Mouse (Mus musculus) retina, postnatal 1 day (tissue): ENCODE measurements around the gene Il17re.
A peak's percentile ranks its signal among the peaks of the same experiment; 100 is the strongest.

ENCODE experiments used
- DNase-seq: peaks from one replicate; pipeline ENCODE4 v3.0.0-alpha.2; 2012

Il17re gene

DNA sequence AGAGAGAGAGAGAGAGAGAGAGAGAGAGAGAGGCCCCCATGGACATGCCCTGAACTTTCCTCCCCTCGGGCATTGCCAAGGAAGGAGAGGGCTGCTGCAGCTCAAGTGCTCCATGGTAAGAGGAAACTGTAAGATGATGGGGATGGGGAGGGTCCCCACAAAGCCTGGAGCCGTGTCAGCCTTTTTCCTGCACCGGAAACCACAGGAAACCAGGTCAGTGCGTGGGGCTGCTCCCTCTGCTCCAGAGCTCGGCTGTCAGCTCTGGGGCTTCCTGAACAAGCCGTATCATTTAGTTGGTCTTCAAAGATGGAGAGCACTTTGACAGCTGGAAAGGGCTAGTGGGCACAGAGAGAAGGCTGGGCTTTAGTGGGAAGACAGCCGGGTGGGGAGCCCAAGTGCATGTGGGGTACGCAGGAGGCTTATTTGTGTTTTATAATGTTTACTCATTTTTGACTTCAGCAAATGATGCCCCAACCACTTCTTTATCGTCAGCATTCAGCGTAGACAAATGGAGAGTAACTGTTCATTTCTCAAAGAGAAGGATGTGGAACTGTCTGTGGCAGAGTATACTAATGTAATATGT, at the start of gene Il17re:
Gene Il17re, plus strand, starts transcription at position 533 of the 583 bp plus-strand sequence.
- no peak for DNase-seq

DNA sequence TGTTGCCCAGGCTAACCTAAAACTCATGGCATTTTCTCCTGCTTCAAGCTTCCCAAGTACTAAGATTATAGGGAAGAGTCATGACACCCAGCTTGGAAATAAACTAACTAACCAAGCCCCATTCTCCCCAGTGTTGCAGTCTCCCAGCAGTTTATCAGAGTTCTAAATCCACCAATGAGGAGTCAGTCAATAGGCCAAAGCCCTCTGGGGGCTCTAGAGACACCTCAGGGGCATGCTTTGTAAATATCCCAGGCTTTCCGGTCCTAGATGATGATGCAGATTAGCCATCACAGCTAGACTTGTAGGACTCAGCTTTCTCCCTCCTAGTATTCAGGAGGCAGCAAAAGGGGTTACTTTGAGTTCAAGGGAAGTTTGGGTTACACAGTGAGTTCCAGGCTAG, 48.3 kb upstream of the Il17re start:
- no peak for DNase-seq

DNA sequence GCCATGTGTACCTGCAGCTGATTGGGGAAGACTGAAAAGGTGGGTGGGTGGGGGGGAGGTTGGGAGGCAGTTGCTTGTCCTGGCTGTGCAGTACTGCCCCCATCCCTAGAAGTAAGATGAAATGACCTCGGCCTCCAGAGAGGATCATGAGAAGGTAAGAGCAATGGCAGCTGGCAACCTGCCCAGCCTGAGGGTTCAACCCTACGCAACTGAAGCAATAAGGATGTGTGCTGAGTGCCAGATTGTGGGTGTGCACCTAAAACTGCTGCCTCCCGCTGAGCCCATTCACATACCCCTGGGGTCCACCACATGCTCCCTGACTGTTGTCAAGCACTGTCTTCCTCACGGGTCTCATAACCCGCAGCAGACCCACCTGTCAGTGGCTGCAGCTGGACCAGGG, 41.9 kb upstream of the Il17re start:
- DNase-seq, result no peak

DNA sequence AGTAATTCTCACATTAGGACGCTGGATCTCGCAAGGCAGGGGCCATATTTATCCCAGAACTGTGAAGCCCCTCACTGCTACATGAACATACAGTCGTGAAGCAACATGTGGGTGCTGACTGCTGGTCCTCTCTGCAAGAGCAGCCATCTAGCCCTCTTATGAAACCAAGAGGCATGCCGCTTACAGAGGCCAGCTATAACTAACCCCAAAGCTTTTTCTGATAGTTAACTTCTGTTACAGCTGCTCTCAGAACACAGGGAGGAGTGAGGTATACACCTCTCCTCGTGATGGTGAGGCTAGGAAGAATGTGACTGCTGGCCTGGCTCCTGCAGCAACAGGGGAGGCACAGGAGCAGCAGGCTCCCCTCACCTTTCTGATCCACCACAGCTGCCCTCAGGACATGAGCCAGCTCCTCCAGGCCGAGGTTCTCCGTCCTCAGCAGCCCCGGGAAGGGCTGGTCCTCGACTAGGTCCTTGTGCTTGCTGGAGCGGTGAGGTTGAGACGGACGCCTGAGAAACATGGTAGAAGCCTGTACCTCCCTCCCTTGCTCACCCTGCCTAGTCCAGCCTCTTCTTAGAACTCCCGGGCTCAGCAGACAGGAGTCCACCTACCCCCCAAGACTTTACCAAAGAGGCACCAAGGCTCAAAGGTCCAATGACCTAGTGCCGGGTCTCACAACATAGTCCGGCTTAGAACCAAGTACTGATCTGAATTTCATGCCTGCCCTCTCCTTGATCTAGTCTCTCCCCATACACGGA, 39.7 kb upstream of the Il17re start:
- DNase-seq, result no peak

DNA sequence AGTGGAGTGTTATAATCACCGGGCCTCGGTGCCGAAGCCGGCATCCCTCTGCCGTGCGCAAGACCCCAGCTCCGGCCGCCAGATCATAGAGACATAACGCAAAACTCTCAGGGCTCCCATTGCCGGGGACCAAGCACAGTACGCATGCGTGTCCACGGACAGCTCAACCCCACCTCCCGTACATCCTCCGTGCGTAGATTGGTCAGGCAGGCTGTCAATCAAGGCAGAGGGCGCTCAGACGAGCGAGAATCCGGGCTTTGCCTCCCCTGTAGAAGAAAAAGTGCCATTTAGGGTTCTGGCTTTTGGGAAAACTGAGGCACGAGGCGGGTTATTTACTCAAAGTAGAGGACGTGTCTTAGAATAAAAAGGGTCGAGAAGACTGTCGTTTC, 39.1 kb upstream of the Il17re start, which contains the start of gene Rpusd3:
Gene Rpusd3, minus strand, starts transcription at position 142 of the 389 bp plus-strand sequence.
- peak; percentile 99 for DNase-seq

DNA sequence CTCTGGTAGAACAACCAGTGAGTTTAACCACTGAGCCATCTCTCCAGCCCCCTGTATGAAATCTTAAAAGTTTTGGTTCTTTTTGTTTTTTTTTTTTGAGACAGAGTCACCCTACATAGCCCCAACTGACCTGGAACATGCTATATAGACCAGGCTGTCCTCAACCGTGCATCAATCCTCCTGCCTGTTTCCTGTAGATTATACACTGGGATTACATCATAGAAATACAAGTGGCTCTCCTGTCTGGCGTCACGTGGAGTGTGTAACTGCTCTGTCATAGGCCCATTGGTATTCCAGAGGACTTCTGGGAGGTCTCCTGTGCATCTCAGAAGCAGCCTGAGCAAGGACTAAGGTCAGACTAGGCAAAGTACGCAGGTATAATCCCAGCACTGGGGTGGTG, 35.3 kb upstream of the Il17re start:
- DNase-seq, result no peak

DNA sequence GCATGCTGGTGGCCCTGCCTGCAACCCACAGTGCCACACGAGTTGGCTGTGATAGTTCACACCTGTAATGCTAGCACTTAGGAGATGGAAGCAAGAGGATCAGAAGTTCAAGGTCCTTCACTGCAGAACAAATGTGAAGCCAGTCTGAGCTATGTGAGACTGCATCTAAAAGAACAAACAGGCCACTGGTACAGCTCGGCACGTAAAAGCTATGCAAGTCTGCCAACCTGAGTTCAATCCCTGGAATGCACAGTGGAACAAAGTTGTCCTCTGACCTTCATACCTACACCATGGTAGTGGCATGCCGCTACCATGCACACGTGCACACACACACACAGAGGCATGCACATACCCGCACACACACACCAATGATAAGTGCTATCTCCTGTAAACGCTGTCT, 34.1 kb upstream of the Il17re start:
- no peak for DNase-seq

DNA sequence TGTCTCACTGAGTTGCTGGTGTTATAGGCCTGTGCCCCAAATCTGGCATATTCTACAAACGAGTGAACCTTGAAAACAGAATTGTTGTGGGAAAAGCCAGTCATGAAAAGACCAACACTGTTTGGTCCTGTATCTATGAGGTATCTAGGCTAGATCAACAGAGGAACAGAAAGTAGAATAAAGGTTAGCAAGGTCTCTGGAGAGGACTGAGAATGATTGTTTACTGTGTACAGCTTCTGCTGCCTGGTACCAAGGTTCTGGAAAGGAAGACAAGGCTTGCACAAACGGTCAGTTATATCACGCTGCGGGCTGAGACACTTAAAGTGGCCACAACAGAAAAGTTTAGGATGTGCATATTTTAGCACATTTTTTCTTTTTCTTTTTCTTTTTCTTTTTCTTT, 31.6 kb upstream of the Il17re start:
- DNase-seq, result no peak

DNA sequence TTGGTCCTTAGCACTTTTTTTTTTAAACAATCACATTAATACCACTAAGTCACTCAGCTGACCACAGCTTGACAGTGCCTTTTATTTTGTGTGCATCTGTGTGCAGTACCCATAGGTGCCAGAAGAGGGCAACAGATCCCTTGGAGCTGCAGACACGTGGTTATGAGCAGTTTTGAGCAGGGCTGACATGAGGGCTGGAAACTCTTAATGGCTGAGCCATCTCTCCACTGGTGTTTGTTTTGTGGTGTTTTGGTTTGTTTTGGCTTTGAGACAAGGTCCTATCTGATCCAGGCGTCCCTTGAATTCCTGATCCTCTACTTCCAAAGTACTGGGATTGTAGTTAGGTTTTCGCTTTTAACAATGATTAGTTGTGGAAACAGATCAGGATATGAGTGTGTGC, 30.9 kb upstream of the Il17re start:
- peak; percentile 74 for DNase-seq

DNA sequence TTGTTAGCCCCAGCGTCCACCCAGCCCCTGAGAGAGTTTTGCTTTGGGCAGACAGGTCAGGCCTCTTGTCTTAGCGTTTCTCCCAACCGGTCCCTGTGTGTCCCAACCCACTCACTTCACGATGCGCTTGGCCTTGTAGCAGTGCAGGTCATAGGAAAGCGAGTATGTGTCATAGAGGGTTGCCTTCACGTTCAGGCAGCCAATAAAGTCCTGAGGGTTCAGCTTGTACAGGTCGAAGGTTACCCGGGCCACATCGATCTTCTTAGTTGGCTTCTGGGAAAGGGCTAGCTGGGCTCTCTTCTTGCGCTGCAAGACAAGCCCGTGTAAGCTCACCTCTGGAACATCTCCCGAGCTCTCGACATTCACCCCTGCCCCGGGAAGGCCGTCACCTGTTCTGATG, 30.3 kb upstream of the Il17re start:
- DNase-seq, result no peak

DNA sequence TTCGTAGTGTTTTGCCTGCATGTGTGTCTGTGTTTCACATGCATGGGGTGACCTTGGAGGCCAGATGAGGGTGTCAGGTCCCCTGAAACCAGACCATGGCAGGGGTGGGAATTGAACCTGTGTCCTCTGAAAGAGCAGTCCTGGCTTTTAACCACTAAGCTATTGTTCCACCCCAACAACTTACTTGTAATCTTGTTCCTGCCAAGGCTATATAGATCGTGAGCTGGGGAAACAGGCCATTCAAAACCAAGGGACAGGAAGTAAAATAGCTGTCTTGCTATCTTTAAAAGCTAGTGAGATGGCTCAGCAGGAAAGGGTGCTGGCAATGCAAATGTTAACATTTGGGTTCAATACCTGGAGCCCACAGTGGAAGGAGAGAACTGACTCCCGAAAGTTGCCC, 28.3 kb upstream of the Il17re start:
- no peak for DNase-seq

DNA sequence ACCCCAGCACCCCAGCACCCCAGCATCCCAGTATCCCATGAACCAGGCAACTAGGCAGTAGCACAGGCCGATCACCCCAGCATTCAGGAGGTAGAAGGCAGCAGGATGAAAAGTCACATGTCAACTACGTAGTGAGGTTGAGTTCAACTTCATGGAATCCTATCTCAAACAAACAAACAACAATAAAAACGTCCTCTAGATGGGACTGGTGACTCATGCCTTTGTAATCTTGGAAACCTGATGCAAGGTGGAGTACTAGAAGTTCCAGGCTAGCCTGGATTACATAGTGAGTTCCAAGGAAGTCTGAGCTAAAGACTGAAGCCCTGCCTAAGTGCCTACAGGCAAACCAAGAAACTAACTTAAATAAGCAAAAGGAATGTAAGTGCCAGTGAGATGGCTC, 27.4 kb upstream of the Il17re start:
- no peak for DNase-seq

DNA sequence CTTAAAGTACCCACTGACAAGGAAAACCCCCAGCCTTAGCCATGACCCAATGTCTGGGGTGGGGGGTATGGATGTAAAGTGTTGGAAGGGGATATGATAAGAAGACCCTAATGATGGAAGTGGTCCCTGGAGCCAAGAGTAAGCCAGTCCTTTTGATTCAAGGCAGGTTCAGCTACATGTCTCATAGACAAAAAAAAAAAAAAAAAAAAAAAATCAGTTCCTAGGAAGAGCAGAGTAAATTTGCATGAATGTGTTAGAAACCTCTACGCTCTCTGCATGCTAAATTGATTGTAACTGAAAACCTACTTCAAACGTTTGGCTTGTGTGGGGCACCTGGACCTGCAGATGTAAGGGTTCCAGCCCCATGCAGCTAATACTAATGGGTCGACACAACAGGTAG, 26.5 kb upstream of the Il17re start:
- DNase-seq, result no peak

DNA sequence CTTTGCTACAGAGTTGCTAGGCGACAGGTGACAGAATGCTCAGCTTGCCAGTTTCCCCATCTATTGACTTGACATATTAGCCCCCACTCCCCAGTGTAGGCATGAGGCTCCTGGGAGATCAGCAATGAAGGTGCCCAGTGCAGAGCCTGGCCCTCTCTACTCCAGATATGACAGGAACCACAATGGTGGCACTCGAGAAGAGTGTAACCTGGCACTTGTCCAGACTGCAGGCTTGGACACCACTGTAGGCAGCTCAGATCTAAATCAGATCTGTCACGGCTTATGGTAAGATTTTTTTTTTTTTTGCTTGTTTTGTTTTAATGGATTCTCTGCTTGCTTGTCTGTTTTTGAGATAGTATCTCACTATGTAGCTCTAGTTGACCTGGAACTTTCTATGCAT, 24.6 kb upstream of the Il17re start:
- no peak for DNase-seq

DNA sequence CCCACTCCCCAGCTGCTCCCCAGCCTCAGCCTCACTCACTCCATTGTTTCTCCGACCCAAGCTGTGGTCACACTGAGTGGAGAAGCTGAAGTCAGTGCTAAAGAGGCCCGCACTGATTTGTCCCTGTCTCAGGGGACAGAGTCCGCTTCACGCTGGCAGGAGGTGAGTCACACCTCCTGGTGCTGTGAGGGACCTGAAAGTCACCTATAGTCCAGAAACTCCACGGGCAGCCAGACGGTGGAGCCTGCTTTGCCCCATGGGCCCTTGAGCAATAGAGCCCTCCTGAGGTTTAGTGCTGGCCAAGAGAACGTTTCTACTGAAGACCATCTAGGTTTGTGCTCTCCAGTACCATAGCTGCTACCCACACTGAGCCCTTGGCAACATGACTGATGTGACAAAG, 23.6 kb upstream of the Il17re start:
- no peak for DNase-seq

DNA sequence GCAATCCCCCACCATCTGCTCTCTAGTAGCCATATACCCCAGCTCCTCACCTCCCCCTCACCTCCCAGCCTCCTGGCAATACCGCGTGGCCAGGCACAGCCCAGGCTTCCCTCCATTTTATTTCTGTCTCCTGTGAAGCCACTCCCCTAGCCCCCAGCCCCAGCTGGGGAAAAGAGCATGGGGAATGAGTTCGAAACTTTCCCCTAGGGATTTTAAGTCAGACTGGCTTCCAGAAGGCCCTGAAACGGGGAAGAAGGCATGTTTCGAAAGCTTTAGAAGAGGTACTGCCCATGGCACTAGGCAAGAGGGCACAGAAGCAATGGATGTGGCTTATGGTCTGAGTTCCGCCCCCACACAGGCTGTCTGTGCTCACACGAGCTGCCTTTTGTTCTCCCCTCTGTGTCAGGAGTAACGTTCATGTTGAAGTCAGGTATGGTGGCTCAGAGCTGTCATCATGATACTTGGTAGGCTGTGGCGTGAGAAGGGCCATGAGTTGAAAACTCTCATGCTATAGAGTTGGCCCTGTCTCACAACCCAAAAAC, 22.5 kb upstream of the Il17re start, which contains the start of gene Cidec:
Gene Cidec, minus strand, starts transcription at position 97 of the 542 bp plus-strand sequence.
- DNase-seq, result no peak

DNA sequence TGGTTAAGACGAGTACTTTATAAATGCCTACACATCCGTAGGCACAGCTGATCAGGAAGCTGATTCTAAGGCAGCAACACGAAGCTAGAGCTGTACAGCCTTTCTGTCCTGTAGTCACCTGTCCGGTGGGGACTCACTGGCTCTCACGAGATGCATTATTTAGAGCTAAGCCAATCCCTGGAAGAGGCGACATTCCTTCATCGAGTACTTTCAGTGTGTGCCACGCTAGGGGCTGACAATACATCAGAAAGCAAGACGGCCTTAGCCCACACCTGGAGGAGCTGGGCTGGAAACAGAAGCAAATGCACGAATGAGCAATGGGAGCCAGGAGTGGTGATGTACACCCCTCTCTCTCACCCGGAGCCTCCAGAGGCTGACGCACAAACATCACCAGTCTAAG, 21.1 kb upstream of the Il17re start:
- DNase-seq, result no peak

DNA sequence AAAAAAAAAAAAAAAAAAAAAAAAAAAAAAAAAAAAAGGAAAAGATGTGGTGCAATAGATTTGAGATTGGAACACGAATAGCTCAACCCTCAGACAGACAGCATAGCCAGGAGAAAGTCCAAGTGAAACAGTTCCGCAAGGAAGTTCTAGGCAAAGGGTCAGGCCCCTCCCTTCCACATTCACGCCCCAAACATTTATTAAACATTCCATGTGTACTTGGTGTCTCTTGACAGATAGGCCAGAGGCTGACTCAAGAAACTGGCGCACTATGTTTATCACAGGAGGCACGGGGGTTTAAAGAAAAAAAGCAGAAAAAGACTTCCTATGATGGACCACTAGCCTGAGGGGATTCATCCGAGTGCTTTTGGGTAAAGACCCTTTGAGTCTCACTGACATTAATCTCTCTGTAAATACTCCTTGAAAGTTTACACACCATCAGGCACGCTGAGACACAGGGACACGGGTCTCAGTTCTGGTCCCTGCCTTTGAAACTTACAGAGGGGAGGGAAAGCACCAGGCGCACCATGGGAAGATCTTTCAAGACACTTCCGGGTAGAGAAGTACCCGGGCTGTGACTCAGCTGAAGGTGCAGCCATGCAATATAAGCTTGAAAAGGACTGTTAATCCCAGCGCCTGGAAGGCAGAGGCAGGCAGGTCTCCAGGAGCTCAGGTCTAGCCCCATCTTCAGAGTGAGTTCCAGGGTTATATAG, 19.4 kb upstream of the Il17re start:
- DNase-seq, result no peak

DNA sequence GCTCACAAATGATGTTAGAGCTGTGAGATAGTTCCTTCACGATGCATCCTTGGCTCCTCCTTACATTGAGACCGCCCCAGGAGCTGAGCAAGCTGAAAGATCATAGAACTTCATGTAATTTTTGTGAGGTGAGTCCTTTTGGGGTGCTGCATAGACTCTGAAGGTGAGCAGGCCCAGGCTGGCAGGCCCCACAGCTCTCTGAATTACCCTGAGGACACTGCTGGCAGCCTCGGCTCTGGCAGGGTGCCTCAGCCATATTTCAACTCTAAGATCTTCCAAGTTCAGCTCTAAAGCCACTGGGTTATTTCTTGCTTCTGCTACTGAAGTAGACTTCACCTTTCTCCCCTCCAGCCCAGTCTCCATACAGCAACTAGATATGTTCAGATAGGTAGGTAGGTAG, 17.6 kb upstream of the Il17re start:
- no peak for DNase-seq

DNA sequence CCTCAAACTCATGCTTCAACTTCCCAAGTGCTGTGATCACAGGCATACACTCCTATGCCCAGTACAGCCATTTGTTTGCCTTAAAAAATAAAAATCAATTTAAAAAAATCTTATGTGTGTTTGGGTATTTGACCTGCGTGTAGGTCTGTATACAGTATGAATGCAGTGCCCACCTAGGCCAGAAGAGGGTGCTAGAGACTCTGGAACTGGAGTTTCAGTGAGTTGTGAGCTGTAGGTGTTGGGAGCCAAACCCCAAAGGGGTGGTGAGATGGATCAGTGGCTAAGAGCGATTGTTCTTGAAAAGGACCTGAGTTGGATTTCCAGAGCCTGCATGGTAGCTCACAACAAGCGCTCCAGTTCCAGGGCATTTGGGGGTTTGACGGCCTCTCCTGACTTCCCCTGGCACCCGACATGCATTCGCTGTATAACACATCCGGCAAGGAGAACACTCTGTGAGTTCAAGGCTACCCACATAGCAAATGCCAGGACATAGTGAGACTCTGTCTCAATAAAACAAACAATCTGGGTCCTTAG, 17.1 kb upstream of the Il17re start:
- peak; percentile 82 for DNase-seq

DNA sequence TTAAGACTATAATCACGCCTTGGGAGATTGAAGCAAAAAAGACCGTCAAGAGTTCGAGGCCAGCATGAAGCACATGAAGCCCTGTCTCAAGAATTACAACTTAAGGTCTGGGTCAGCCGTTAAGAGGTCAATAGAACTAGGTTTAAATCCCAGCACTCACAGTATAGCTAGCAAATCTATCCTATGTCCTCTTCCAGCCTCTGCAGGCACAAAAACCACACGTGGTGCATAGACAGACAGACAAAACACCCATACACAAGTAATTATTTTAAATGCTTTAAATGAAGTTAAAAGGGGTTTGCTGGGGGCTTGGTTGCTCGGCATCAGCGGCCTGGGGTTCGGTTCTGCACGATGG, 16.2 kb upstream of the Il17re start:
- no peak for DNase-seq

DNA sequence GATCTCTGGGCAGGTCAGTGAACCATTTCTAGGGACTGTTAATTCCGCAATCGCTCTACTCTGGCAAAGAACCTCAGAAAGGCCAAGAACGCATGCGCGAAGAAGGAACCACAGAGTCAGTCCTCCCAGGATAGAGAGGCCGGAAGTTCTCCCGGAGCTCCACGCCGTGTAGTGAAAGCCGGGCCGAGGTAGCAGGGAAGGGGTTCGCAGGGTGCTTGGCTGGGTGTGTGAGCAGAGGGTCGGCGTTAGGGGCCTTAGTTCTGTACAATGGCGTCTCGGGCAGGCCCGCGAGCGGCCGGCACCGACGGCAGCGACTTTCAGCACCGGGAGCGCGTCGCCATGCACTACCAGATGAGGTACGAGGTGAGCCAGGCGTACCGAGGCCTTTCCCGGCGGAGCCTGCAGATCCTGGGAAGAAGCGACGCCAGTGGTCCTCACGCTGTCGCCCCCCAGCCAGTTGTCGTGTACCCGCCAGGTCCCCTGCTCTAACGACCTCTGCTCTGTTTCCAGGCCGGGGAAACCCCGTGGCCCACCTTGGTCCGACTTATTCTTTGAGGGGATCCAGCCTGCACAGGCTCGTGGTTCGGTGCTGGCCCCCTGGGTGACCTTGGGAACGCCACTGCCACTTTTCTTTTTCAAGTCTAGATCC, 15.7 kb upstream of the Il17re start, which contains the start of gene Jagn1:
Gene Jagn1, plus strand, starts transcription at position 128 of the 649 bp plus-strand sequence.
- peak; percentile 97 for DNase-seq

DNA sequence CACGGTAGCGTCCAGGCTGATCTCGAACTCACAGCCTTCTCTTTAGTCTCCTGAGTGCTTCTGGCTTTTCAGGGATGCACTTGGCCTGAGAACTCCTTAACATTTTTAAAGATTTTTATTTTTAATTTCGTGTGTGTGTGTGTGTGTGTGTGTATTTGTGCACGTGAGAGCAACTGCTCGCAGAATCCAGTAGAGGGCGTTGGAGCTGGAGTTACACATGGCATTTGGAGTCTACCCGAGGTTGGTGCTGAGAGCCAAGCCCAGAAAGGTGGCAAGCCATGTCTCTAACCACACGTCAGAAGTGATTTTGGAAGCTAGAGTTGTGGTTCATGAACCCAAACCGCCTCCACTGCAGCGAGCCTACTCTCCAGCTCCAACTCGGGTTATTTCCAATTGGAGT, 15.2 kb upstream of the Il17re start:
- peak; percentile 18 for DNase-seq
